Mouse (Mus musculus) testis, adult 2 months (tissue): ENCODE data around the gene Klf13. TPM values are rescaled to one million over a fixed set of nuclear protein-coding genes. Genes with fewer than 3 reads are reported as not detected.

ENCODE experiments used
- H3K27ac ChIP-seq: fragments of 200-500 bp; 2 replicates; pipeline ENCODE4 v1.5.1; 2012; ENCODE audit warnings: low read depth, low read length; ENCODE audit not compliant: control insufficient read depth, insufficient read depth
- H3K27me3 ChIP-seq: fragments of 200-500 bp; 2 replicates; pipeline ENCODE4 v1.6.1; 2012; ENCODE audit warnings: mild to moderate bottlenecking, low read length, moderate library complexity; ENCODE audit not compliant: control insufficient read depth, insufficient read depth
- H3K36me3 ChIP-seq: fragments of 200-500 bp; 2 replicates; pipeline ENCODE4 v1.6.1; 2012; ENCODE audit warnings: mild to moderate bottlenecking, low read length; ENCODE audit not compliant: control insufficient read depth, insufficient read depth
- H3K4me1 ChIP-seq: fragments of 200-500 bp; 2 replicates; pipeline ENCODE4 v1.6.1; 2012; ENCODE audit warnings: low read length; ENCODE audit not compliant: control insufficient read depth, insufficient read depth
- H3K4me3 ChIP-seq: fragments of 200-500 bp; 2 replicates; pipeline ENCODE4 v1.5.1; 2012; ENCODE audit warnings: low read depth, mild to moderate bottlenecking, low read length, moderate library complexity, mixed read lengths; ENCODE audit not compliant: control insufficient read depth
- CTCF ChIP-seq: fragments of 200-500 bp; IDR thresholded peaks from 2 replicates; pipeline ENCODE4 v1.5.1; 2012; ENCODE audit warnings: low read depth, mild to moderate bottlenecking, inconsistent platforms, low read length, moderate library complexity; ENCODE audit not compliant: control insufficient read depth, insufficient read depth, insufficient replicate concordance
- POLR2A ChIP-seq: fragments of 200-500 bp; IDR thresholded peaks from 2 replicates; pipeline ENCODE4 v1.6.1; 2012; ENCODE audit warnings: low read depth, mild to moderate bottlenecking, inconsistent platforms, low read length, moderate library complexity; ENCODE audit not compliant: control insufficient read depth
- polyA plus RNA-seq: library from polyadenylated mRNA; depleted of rRNA; stranded (reverse); fragments of >200 nt; gene quantifications from 2 replicates; pipeline ENCODE4 v1.2.3, GENCODE M21; 2012; rRNA removed

Gene Klf13
- polyA plus RNA-seq, 1 experiment, result 2.8 TPM

- Histone ChIP-seq H3K4me3 (no peak overlapping the region), H3K27ac (no peak overlapping the region), H3K27me3 (no peaks in the 10 kb centered on the region), H3K4me1 (peaks cover 12% of the 10 kb centered on the region), H3K36me3 (no peaks in the 10 kb centered on the region)
- TF ChIP-seq CTCF, result no peak
These were observed 77.6 kb downstream of the Klf13 start for GRCm38 (mm10) chr7:63861123-63861522.

GRCm38 (mm10) chr7:63858571-63859152, 80.1 kb downstream of the Klf13 start:
- no peaks in the 10 kb centered on the region for H3K27me3 ChIP-seq
- H3K27ac ChIP-seq, result peak overlapping the region; percentile 48; the same call in 1 of the 2 replicates
- no peaks in the 10 kb centered on the region for H3K36me3 ChIP-seq
- H3K4me3 ChIP-seq, result peak overlapping the region; percentile 84
- peaks cover 12% of the 10 kb centered on the region for H3K4me1 ChIP-seq
- TF ChIP-seq CTCF, result no peak
- TF ChIP-seq POLR2A, result peak; percentile 51

DNA sequence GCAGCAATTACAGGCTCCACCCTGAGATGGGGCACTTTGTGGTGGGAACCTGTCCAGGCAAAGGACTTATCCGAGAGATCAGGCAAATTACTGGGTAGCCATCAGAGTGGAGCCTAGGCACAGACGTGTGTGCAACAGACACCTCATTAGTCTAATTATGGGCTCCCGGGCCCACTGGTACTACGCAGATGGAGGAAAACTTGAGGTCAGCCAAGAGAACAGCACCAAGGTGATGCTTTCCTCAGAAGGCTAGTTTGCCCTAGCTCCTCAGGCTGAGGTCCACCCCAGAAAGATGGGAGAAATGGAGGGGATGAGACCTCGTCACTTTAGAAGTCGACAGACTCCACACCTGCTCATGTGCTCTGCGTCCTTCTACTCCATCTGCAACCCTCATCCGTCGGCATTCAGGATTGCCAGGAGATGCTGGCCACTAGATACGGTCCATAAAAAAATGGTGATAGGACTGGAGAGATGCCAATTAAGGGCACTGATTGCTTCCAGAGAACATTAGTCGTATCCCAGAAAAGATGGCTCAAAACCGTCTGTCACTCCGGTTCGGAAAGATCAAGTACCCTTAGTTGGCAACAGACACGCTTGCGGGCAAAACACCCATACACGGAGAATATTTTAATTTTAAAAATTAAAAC, 80.8 kb downstream of the Klf13 start:
- H3K4me1 ChIP-seq, result peaks cover 12% of the 10 kb centered on the region
- no peak overlapping the region for H3K4me3 ChIP-seq
- no peaks in the 10 kb centered on the region for H3K36me3 ChIP-seq
- H3K27me3 ChIP-seq, result no peaks in the 10 kb centered on the region
- H3K27ac ChIP-seq, result no peak overlapping the region
- TF ChIP-seq CTCF, result no peak
- no peak for TF ChIP-seq POLR2A

GRCm38 (mm10) chr7:63855283-63855682, 83.4 kb downstream of the Klf13 start:
- Histone ChIP-seq H3K36me3 (no peaks in the 10 kb centered on the region), H3K4me3 (no peak overlapping the region), H3K4me1 (peaks cover 12% of the 10 kb centered on the region), H3K27me3 (no peaks in the 10 kb centered on the region), H3K27ac (no peak overlapping the region)
- TF ChIP-seq CTCF (peak; percentile 58; the same call in 1 of the 2 replicates), POLR2A (no peak)

GRCm38 (mm10) chr7:63851841-63852533, 86.7 kb downstream of the Klf13 start:
- TF ChIP-seq CTCF (peak; percentile 17; the same call in 1 of the 2 replicates), POLR2A (no peak)
- H3K27me3 ChIP-seq, result no peaks in the 10 kb centered on the region
- H3K4me1 ChIP-seq, result no peaks in the 10 kb centered on the region
- no peaks in the 10 kb centered on the region for H3K36me3 ChIP-seq
- H3K27ac ChIP-seq, result no peak overlapping the region
- no peak overlapping the region for H3K4me3 ChIP-seq

Other genes starting within 250 kb of the Klf13 start
- 0.11 TPM in 1 of 2 replicates, not detected in the other for gene E030018B13Rik, start 22.1 kb downstream of the Klf13 start, polyA plus RNA-seq
- 1.9 and 2.1 TPM in 2 replicates for gene Trpm1, start 214.9 kb upstream of the Klf13 start, polyA plus RNA-seq